Mouse (Mus musculus): ENCODE measurements around the gene Znrd1as. TPM values are rescaled to one million over a fixed set of nuclear protein-coding genes. Genes with fewer than 3 reads are reported as not detected.
"Not testable (repeated sequence)": the region's sequence is repeated elsewhere in the genome, so short reads cannot be mapped to it uniquely, and the experiment has no call there.

Gene Znrd1as
- total RNA-seq, 2 experiments from 2014 or later = 26.5 to 26.6 TPM

DNA sequence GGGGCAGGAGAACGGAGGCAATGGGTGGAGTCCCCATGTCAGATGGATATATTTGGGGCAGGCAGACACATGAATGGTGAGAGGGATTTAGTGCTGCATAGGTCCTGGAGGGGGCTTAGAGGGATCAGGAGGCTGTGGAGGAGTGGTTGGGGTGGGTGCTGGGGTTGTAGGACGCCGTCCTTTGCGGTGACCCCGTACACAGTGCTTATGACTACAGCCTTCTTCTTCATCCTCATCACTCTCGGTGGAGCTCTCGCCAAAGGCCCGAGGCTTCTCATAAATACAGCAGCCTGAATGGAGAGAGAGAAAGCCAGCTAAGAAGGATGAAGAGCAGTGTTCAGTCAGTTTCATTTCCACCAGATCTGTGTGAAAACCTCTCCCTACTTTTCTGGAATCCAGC is 9.1 kb upstream of the Znrd1as start:
- no peak for DNase-seq (ENCODE audit: low spot score)

DNA sequence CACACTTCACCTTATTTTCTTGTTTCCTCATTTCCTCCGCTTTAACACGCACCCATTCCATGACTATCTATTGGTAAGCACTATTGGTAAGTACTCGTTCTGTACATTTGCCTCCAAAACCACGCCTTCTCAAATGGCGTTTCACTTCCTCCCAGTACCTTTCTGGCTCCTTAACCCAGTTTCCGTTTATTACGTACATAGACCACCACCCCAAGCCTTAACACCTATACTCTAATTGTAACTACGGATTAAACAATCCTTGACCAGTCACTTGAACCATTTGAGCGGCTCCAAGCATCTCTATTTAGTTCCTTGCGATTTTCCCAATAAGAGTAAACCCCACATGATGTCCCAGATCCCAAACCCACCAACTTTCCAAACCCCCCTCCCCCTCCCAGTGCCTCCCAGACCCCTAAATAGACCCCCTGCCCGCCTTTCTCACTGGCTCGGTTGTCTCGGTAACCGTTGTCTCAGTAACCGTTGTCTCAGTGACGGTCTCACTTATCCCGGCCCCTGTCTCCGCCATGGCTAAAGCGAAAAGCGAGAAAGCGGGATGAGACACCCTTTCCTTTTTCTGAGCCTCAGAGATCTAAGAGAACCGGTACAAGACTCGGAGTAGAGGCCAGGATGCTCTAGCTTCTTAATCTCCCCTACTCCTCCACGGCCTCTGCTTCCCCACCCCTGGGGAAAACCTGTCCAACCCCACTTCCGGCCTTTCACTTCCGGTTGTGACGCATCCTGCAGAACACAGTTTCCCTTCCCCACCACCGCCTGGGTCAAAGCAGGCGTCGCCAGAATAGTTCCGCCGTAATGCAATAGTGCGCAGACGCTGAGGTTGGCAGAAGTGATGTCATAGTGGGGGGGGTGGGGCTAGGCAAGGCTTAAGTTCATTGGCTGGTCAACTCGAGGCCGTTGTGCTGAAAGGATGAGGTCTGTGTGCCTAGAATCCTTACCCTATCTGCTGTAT is 7.1 kb upstream of the Znrd1as start, which contains the start of gene Ppp1r11:
Ppp1r11 (minus strand) TSS at position 761 of the 967 bp plus-strand sequence.
- DNase-seq (ENCODE audit: low spot score) = peak; percentile 97

DNA sequence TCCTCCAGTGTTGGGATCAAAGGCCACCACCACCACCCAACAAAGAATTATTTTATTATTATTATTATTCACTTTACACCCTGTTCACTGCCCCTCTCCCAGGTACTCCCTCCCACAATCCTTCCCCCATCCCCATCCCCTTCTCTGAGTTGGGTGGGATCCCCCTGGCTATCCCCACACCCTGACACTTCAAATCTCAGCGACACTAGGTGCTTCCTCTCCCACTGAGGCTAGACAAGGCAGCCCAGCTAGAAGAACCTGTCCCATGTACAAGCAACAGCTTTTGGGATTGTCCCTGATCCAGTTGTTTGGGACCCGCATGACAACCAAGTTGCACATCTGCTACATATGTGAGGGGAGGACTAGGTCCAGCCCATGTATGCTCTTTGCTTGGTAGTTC is 5.8 kb upstream of the Znrd1as start:
- DNase-seq (ENCODE audit: low spot score) = no peak

DNA sequence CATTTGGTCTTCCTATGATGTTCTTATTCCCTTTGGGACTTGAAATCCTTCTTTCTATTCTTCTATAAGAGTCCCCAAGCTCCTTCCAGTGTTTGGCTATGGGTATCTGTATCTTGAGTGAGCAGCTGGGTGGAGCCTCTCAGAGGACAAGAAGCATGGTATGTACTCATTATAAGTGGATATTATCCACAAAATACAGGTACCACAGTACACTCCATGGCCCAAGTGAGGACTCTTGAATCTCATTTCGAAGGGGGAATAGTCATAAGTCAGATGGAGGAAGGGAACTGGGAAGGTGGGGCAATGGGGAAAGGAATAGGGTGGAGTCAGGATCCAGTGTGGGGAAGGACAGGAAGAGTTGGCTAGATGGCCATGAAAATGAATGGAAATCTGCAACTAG is 5.3 kb upstream of the Znrd1as start:
- DNase-seq (ENCODE audit: low spot score) = no peak

DNA sequence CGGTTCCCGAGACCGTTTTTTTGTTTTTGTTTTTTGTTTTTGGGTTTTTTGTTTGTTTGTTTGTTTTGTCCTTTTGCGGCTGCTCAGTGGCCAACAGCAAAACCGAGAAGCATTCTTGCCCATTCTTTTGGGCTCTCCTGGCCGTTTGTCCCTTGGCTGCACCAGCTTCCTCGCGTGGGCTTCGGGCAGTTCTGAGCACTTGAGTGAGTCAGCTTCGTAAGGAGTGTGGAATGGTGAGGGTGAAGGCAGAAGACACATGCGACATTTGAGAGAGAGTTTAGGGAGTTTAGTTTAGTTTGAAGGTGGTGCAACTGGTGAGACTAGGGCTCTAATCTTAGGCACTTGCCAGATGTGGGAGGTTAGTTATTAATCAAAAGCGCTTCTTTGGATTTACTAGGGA is 492 bp downstream of the Znrd1as start:
- no peak for DNase-seq (ENCODE audit: low spot score)

DNA sequence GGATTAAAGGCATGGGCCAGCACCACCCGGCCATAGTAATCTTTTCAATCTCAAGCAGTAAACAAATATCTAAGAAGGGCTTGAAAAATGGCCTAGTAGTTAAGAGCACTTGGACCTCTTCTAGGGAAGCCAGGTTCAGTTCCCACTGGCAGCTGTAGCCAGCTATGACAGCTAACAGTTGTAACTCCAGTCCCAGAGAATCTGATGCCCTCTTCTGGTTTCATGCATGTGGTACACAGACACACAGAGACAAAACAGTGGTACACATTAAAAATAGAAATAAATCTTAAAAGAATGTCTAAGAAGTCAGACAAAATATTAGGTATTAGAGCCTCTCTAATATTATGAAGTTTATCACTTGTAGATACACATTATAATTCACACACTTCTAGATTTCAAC is 2.7 kb downstream of the Znrd1as start:
- no peak for DNase-seq (ENCODE audit: low spot score)

DNA sequence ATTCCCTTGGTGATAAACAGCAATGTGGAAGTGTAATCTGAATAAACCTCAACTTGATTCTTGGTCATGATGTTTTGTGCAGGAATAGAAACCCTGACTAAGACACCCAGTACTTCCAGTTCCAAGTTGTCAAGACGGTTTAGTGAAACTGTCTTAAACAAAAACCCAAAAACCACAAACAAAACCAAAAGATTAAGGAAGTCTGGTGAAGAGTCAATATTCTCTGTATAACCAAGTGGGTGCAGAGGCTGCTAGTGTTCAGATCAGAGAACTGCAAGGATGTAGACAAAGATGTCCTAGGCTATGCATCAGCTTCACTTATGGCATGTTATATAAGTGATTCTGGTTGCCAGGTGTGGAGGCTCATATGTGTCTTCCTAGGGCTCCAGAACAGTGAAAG is 8.5 kb downstream of the Znrd1as start:
- DNase-seq (ENCODE audit: low spot score) = no peak

DNA sequence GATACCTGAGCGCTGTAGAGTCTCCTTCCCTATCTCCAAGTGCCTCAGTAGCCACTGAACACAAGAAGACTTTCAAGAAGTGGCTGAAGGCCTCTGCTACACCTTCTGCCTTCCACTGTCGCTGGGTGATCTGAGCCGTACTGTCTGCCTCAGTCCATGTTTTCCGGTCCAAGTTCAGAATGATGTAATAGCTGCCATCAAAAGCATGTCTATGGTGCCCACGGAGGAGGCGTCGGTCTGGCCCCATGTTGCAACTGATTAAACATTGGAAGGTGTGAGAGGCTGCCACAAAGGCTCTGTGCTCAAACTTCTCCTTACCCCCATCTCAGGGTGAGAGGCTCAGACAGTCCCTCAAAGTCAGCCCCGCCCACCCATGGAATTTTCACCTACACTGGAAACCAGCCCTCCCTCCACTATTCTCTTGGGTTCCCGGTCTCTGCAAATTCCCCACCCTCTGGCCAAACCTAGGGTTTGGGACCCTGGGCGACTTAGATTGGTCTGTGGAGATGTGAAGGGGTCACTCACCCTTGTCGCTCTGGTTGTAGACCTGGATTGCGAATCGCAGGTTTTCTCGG is 12.0 kb downstream of the Znrd1as start:
- DNase-seq (ENCODE audit: low spot score) = no peak

DNA sequence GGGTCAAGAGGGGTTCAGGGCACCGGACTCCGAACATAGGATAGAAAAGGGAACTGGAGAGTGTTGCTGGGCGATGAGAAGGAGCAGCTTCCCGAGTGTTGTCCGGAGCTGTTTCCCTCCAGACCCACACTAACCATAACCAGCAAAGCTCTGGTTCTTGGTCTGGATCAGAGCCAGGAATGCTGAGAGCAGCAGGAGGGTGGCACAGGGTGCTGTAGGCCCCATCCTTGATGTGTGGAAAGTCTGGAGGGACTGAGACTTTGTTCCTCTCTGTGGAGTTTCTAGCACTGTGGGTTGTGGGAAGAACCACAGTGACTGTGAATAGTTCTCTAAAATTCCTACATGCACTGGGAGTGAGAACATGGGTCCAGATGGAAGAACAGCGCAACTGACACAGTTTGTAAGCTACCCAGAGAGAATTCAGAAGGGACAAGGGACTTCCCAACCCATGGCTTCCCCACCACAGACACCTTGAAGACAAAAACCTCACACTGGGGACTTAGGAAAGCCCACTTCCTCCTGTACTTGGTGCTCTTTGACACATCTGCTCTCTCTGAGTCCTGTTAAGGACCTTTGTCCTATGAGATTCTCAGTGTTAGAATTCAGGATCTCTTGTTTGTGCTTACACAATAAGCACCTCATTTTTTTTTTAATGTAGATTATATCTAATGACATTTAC is 12.9 kb downstream of the Znrd1as start:
- DNase-seq (ENCODE audit: low spot score) = no peak

DNA sequence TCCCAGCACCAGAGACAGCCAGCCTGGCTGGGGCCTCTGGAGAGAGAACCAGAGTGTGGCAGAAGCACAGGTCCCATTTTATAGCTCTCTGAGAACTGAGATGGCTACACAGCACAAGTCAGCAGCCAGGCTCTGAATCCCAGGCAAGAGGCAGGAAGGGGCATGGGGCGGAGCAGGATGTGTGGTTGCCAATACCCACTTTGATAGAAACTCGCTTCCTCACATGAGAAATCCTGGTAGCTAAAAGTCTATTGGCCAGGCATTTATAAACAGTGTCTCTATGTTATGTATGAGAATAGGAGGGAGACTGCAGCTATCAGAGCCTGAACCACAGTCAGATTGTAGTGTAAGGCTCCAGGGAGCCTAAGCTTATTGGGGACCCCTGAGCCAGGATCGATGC is 14.4 kb downstream of the Znrd1as start:
- no peak for DNase-seq (ENCODE audit: low spot score)

DNA sequence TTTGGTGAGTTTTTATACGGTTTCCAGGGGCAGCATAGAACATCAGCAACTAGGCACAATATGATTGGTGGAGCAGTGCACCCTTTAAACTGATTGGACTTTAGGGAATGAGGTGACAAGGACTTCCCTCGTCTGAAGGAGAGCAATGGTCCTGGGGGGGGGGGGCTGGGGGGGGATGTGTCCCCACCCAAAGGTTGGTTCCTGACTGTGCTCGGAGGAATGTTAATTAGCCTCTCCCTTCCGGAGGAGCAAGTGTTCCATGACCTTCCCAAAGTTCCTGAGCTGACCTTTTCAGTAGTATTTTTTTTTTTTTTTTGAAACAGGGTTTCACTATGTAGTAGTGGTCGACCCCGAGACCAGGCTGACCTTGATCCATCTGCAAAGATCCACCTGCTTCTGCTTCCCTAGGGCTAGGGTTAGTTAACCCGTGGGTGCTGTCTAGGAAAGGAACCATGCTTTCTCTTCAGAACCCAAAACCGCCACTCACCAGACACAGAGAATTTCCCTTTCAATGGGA is 14.9 kb downstream of the Znrd1as start:
- no peak for DNase-seq (ENCODE audit: low spot score)

DNA sequence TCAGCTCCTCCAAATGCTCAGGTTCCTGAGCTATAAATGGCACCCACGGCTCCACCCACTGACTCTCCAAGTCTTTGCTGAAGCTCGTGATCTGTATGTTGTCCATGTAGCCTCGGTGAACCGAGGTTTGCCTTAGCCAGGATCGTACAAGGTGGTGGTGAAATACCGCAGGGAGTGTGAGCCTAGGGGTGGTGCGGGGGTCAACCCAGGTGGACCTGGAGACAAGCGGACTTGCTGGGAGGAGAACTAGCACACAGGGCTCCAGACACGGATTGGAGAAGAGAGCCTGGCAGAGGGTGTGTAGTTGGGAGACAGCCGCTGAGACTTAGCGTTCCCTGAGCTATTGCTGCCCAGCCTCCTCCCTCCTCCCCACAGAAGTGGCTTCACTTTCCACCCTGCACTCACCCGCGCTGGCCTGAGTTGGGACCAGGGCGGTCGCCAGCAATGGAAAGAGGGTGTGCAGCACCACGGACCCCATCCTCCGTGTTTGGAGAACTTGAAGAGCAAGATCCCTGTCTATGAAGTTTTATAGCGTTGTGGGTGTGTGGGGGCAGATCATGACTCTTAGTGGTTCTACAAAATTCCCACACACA is 22.9 kb downstream of the Znrd1as start, which contains the start of gene 2410137M14Rik:
2410137M14Rik (minus strand) TSS at position 17 of the 593 bp plus-strand sequence.
- DNase-seq (ENCODE audit: low spot score) = peak; percentile 38

DNA sequence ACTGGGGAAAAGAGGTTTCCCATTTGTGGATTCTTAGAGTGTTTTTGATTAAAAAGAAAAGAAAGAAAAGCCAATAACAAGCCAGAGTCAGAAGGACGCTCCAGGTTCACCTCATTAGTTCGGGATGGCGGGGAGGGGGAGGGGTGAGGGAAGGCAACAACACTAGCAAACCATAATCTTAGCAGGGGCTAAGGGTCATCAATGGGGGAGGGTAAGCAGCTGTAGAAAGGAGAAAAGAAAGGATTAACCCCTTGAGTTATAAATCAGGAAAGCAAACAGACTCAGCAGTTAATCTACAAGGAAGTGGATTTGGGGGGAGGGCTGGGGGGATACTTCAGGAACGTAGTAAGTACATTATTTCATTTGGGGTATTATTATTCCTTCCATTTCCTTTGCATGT is 23.5 kb downstream of the Znrd1as start:
- DNase-seq (ENCODE audit: low spot score) = no peak

DNA sequence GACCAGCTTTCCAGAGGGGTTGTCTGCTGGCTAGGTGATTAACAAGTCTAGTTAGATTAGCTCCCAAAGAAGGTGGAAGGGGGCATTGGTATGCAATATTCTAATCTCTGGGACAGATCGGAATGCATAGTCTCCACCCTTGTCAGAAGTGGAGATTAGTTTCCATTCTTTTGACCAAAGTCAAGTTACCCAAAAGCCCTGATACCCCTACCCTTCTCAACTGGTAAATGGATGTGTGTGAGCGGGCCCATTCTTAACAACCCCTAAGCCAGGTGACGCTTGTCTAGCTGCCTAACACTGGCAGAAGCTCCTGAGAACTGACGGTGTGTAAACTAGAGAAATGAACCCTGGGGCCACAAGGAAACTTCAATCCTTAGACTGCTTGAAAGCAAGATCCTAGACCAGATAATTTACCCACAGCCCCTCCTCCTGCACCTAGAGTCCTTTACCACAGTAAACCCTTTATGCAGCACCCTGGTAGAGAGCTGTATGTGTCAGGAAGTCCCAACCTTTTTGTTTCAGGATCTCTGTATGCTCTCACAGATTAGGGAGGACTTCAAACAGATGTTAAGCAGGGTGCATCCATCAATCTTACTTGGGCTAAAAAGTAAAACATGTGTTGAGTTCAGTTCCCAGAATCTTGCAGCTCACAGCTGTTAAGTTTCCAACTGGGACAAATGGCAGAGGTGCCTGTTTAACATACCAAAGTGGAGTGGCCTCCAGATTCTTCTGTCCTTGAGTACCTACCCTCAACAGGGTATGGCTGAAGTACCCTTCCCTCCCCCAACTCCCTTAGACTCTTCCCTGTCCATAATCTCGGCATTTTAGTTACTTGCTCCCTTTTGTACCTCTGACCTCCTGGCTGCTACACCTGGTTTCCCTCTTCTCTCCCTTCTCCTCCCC is 24.1 kb downstream of the Znrd1as start:
- no peak for DNase-seq (ENCODE audit: low spot score)

DNA sequence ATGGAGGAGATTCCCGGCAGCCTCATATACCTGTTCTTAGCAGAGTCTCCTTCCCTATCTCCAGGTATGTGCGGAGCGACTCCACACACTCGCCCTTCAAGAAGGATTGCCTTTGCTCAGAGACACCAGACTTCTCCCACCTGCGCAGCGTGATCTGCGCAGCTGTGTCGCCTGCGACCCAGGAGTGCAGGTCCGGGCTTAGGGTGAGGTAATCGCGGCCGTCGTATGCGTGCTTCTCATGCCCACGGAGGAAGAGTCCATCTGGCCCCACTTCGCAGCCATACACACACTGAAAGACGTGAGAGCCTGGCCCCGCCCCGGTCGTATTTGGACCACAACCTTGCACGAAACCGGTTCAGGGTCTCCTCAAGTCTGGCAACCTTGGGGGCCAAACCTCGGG is 30.1 kb downstream of the Znrd1as start:
- no peak for DNase-seq (ENCODE audit: low spot score)

DNA sequence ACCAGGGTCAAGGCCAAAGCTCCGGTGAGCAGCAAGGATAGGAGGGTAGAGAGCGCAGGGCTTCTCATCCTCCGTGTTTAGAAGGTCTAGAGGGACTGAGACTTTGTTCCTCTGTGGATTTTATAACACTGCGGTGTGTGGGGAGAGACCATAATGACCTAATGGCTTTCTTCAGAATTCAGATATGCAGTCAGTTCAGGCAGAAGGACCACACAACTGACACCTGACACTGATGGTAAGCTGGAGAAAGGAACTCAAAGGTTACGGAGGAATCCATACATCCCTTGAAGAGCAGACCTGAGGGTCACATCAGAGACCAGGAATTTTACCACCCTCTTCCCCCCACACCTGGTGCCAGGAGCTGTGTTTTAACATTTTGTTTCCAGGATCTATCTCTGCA is 31.0 kb downstream of the Znrd1as start, which contains the start of gene H2-M5:
H2-M5 (minus strand) TSS at position 101 of the 400 bp plus-strand sequence.
- no peak for DNase-seq (ENCODE audit: low spot score)

DNA sequence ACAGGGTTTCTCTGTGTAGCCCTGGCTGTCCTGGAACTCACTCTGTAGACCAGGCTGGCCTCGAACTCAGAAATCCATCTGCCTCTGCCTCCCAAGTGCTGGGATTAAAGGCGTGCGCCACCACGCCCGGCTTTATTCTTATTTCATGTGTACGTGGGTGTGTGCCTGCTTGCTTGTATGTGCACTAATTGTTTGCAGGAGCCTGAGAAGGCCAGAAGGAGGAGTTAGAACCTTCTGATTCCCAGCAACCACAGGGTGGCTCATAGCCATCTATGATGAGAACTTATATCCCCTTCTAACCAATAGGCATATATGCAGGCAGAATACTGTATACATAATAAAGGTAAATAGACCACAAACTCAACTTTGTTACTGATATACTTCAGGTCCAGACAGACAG is 32.2 kb downstream of the Znrd1as start:
- DNase-seq (ENCODE audit: low spot score) = not testable (repeated sequence)

DNA sequence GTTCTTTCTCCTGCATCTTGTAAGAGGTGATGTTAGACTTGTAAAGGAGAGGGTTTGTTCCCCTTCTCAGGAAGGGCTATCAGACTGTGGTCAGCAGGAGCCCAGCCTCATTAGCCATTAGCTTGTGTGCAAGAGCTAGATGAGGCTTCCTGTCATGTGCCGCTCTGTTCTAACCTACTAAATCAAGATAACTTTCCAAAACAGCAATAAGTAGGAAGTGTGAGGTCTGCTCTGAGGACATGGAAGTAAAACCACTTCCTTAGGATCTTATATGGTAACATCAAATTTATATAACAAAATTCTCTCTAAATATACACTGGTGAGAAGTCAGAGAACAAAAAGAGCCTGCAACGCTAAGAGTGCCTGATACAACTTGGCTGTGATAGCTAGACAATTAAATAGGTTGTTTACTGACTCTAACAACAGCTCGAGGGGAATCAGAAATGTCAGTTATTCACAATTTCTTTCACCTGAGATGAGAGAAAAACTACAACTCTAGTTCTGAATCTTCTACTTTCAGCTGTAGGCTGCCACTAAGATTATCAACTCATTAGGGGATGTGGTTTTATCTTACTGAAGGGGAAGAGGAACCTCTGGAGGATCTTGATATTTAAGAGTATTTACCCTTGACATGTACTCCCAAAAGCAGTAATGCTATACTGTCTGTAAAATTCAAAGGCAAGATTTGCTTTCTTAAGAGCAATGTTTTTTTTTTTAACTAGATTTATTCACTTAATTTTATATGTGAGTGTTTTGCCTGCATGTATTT is 34.1 kb downstream of the Znrd1as start:
- no peak for DNase-seq (ENCODE audit: low spot score)

DNA sequence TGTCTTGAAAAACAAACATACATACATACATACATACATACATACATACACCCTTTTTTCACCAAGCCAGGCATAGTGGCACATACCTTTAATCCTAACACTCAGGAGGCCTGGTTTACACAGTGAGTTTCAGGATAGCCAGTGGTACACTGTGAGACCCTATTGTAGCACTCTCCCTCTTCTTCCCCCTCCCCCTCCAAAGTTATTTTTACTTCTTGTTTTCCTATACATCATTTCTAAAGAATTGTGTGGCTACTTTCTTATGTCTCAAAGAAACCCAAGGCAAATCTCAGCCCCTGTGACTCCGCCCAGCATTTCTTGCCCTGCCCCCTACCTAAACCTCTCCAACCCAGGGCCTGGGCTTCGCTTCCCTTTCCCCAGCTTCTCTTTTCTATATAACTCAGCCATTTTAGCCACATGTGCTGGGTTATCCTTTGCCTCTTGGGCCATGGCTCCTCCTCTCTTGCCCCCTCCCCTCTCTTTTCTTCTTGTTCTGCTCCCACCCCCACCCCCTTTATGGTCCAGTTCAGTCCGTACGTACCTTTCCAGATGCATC is 35.5 kb downstream of the Znrd1as start:
- DNase-seq (ENCODE audit: low spot score) = no peak
